Mouse (Mus musculus) v-Abl transformed pro-B cells (cell line): ENCODE measurements around the gene Cep95.

Experiments used
- in situ Hi-C, 2 experiments: fragments of 400-800 bp; cut with MboI; formaldehyde crosslinking; loops; one replicate each; pipeline ENCODE4 v1.15.1; 2025; ENCODE audit not compliant: unreplicated experiment in 2 of 2

Gene Cep95

GRCm38 (mm10) chr11:106788775-106789459, at the start of gene Cep95, which contains the start of gene Ddx5:
Gene Cep95 (plus strand): TSS chr11:106789252.
Gene Ddx5 (minus strand): TSS chr11:106789185.
- in situ Hi-C loops: no loop called here

- in situ Hi-C loops: loop anchor here (5.0 to 10.0 kb wide), 3 partner anchors 37 to 316 kb away; partner anchors contain the start of gene Polg2 (in 1 of the 2)
Observed at GRCm38 (mm10) chr11:106740724-106741123, 48.3 kb upstream of the Cep95 start.

- in situ Hi-C loops: loop anchor here (5.0 to 10.0 kb wide), 3 partner anchors 36 to 316 kb away; partner anchors contain the start of gene Polg2 (in 1 of the 2)
Observed at GRCm38 (mm10) chr11:106741232-106741631, 47.8 kb upstream of the Cep95 start.

- in situ Hi-C loops: loop anchor here (5.0 to 10.0 kb wide), 3 partner anchors 35 to 317 kb away; partner anchors contain the start of gene Polg2 (in 1 of the 2)
Observed at GRCm38 (mm10) chr11:106741826-106742225, 47.2 kb upstream of the Cep95 start.

- in situ Hi-C loops: loop anchor here (5.0 to 10.0 kb wide), 3 partner anchors 35 to 318 kb away; partner anchors contain the start of gene Polg2 (in 1 of the 2)
Observed at GRCm38 (mm10) chr11:106742388-106742841, 46.6 kb upstream of the Cep95 start.

- in situ Hi-C loops: loop anchor here (5.0 to 10.0 kb wide), 3 partner anchors 32 to 320 kb away; partner anchors contain the start of gene Polg2 (in 1 of the 2)
Observed at GRCm38 (mm10) chr11:106744949-106745348, 44.1 kb upstream of the Cep95 start.

GRCm38 (mm10) chr11:106749557-106750120, 39.4 kb upstream of the Cep95 start:
- in situ Hi-C loops: loop anchor here in 1 of 2 experiments (5.0 to 25.0 kb wide), 3 partner anchors 237 to 427 kb away; no protein-coding TSS in a partner anchor

- in situ Hi-C loops: loop anchor here in 1 of 2 experiments (5.0 to 25.0 kb wide), 2 partner anchors 238 to 428 kb away; no protein-coding TSS in a partner anchor
Observed at GRCm38 (mm10) chr11:106750121-106750751, 38.8 kb upstream of the Cep95 start, which contains the start of gene Pecam1. Gene Pecam1 (minus strand): TSS chr11:106750628.

GRCm38 (mm10) chr11:106751039-106752018, 37.7 kb upstream of the Cep95 start, which contains the start of gene Milr1:
Gene Milr1 (plus strand): TSS chr11:106751226.
- in situ Hi-C loops: loop anchor here in 1 of 2 experiments (5.0 to 25.0 kb wide), 2 partner anchors 239 to 429 kb away; no protein-coding TSS in a partner anchor

- in situ Hi-C loops: loop anchor here in 1 of 2 experiments (5.0 to 25.0 kb wide), 2 partner anchors 240 to 430 kb away; no protein-coding TSS in a partner anchor
Observed at GRCm38 (mm10) chr11:106752103-106752502, 36.9 kb upstream of the Cep95 start.

GRCm38 (mm10) chr11:106753314-106753713, 35.7 kb upstream of the Cep95 start:
- in situ Hi-C loops: loop anchor here in 1 of 2 experiments (5.0 to 25.0 kb wide), 2 partner anchors 241 to 431 kb away; no protein-coding TSS in a partner anchor

- in situ Hi-C loops: loop anchor here in 1 of 2 experiments (25.0 kb wide), 1 partner anchor 243 kb away; no protein-coding TSS in a partner anchor
Observed at GRCm38 (mm10) chr11:106755583-106755982, 33.5 kb upstream of the Cep95 start.

GRCm38 (mm10) chr11:106759028-106759427, 30.0 kb upstream of the Cep95 start:
- in situ Hi-C loops: loop anchor here in 1 of 2 experiments (25.0 kb wide), 1 partner anchor 247 kb away; no protein-coding TSS in a partner anchor

- in situ Hi-C loops: loop anchor here in 1 of 2 experiments (25.0 kb wide), 1 partner anchor 248 kb away; no protein-coding TSS in a partner anchor
Observed at GRCm38 (mm10) chr11:106760511-106760910, 28.5 kb upstream of the Cep95 start.

GRCm38 (mm10) chr11:106762139-106762799, 26.8 kb upstream of the Cep95 start:
- in situ Hi-C loops: loop anchor here in 1 of 2 experiments (25.0 kb wide), 1 partner anchor 250 kb away; no protein-coding TSS in a partner anchor

GRCm38 (mm10) chr11:106762800-106763185, 26.3 kb upstream of the Cep95 start:
- in situ Hi-C loops: loop anchor here in 1 of 2 experiments (25.0 kb wide), 1 partner anchor 250 kb away; no protein-coding TSS in a partner anchor

- in situ Hi-C loops: loop anchor here in 1 of 2 experiments (25.0 kb wide), 1 partner anchor 254 kb away; no protein-coding TSS in a partner anchor
Observed at GRCm38 (mm10) chr11:106766611-106767162, 22.4 kb upstream of the Cep95 start.

GRCm38 (mm10) chr11:106767516-106767915, 21.5 kb upstream of the Cep95 start:
- in situ Hi-C loops: loop anchor here in 1 of 2 experiments (25.0 kb wide), 1 partner anchor 255 kb away; no protein-coding TSS in a partner anchor
